Mouse (Mus musculus): ENCODE results near the gene Cntf. TPM values are rescaled to one million over a fixed set of nuclear protein-coding genes. Genes with fewer than 3 reads are reported as not detected.

The Cntf gene
- polyA plus RNA-seq, 1 experiment from 2014 or later = 0.23 TPM

GRCm38 (mm10) chr19:12787721-12788120 is 22.3 kb upstream of the Cntf start:
- Histone ChIP-seq H3K9ac (replicated peaks) (no peak overlapping the region), H3K36me3 (replicated peaks; ENCODE audit: insufficient read depth, low read length) (peaks cover 6% of the 10 kb centered on the region), H3K4me1 (ENCODE audit: insufficient read depth) (peaks cover 9% of the 10 kb centered on the region; the same call in 1 of the 2 replicates), H3K9me3 (ENCODE audit: low read length) (no peaks in the 10 kb centered on the region), H3K27me3 (ENCODE audit: insufficient read depth, low read length) (no peaks in the 10 kb centered on the region), H3K4me3 (ENCODE audit: low read depth, low read length) (no peak overlapping the region), H3K27ac (ENCODE audit: low read depth) (no peak overlapping the region), H3K4me2 (ENCODE audit: low read depth, low read length) (no peak overlapping the region)
- ATAC-seq = no peak
- 88% methylated on average over 4 of the region's 4 CpGs for WGBS (ENCODE audit: insufficient replicate concordance)
- no peak for TF ChIP-seq CTCF (IDR thresholded peaks at IDR 0.05; ENCODE audit: low read depth)
- no peak for TF ChIP-seq EP300 (IDR thresholded peaks at IDR 0.05; ENCODE audit: low read depth)
- DNase-seq = no peak

GRCm38 (mm10) chr19:12786803-12787395 is 21.5 kb upstream of the Cntf start:
- Histone ChIP-seq H3K9me3 (ENCODE audit: low read length) (no peaks in the 10 kb centered on the region), H3K36me3 (replicated peaks; ENCODE audit: insufficient read depth, low read length) (peaks cover 6% of the 10 kb centered on the region), H3K4me1 (ENCODE audit: insufficient read depth) (peaks cover 11% of the 10 kb centered on the region), H3K4me2 (ENCODE audit: low read depth, low read length) (no peak overlapping the region), H3K27ac (ENCODE audit: low read depth) (no peak overlapping the region), H3K4me3 (ENCODE audit: low read depth, low read length) (no peak overlapping the region), H3K27me3 (ENCODE audit: insufficient read depth, low read length) (no peaks in the 10 kb centered on the region), H3K9ac (replicated peaks) (no peak overlapping the region)
- WGBS (ENCODE audit: insufficient replicate concordance) = 91% methylated on average over 2 of the region's 2 CpGs
- DNase-seq (no peak), ATAC-seq (no peak)
- TF ChIP-seq EP300 (IDR thresholded peaks at IDR 0.05; ENCODE audit: low read depth) (no peak), CTCF (IDR thresholded peaks at IDR 0.05; ENCODE audit: low read depth) (no peak)

GRCm38 (mm10) chr19:12780437-12780836 is 15.0 kb upstream of the Cntf start:
- Histone ChIP-seq H3K9ac (replicated peaks) (no peak overlapping the region), H3K27ac (ENCODE audit: low read depth) (no peak overlapping the region), H3K4me3 (ENCODE audit: low read depth, low read length) (no peak overlapping the region), H3K4me1 (ENCODE audit: insufficient read depth) (peaks cover 9% of the 10 kb centered on the region), H3K9me3 (ENCODE audit: low read length) (no peaks in the 10 kb centered on the region), H3K36me3 (replicated peaks; ENCODE audit: insufficient read depth, low read length) (peaks cover 25% of the 10 kb centered on the region), H3K27me3 (ENCODE audit: insufficient read depth, low read length) (no peaks in the 10 kb centered on the region), H3K4me2 (ENCODE audit: low read depth, low read length) (no peak overlapping the region)
- no peak for TF ChIP-seq EP300 (IDR thresholded peaks at IDR 0.05; ENCODE audit: low read depth)
- no peak for TF ChIP-seq CTCF (IDR thresholded peaks at IDR 0.05; ENCODE audit: low read depth)
- ATAC-seq = no peak
- no peak for DNase-seq

- Histone ChIP-seq H3K9ac (replicated peaks) (no peak overlapping the region), H3K27me3 (ENCODE audit: insufficient read depth, low read length) (no peaks in the 10 kb centered on the region), H3K9me3 (ENCODE audit: low read length) (no peaks in the 10 kb centered on the region), H3K4me1 (ENCODE audit: insufficient read depth) (no peaks in the 10 kb centered on the region), H3K4me2 (ENCODE audit: low read depth, low read length) (no peak overlapping the region), H3K36me3 (replicated peaks; ENCODE audit: insufficient read depth, low read length) (peaks cover 59% of the 10 kb centered on the region), H3K27ac (ENCODE audit: low read depth) (no peak overlapping the region), H3K4me3 (ENCODE audit: low read depth, low read length) (no peak overlapping the region)
- ATAC-seq (no peak), DNase-seq (no peak)
- WGBS (ENCODE audit: insufficient replicate concordance) = 87% methylated on average over 5 of the region's 5 CpGs
- TF ChIP-seq EP300 (IDR thresholded peaks at IDR 0.05; ENCODE audit: low read depth) (no peak), CTCF (IDR thresholded peaks at IDR 0.05; ENCODE audit: low read depth) (no peak)
These were observed 5.5 kb upstream of the Cntf start for GRCm38 (mm10) chr19:12770888-12771287.

- no peak overlapping the region for H3K4me3 ChIP-seq (ENCODE audit: low read depth, low read length)
- H3K27ac ChIP-seq (ENCODE audit: low read depth) = no peak overlapping the region
- ATAC-seq (no peak), DNase-seq (no peak)
- H3K9ac ChIP-seq (replicated peaks) = no peak overlapping the region
- H3K9me3 ChIP-seq (ENCODE audit: low read length) = no peaks in the 10 kb centered on the region
- no peaks in the 10 kb centered on the region for H3K27me3 ChIP-seq (ENCODE audit: insufficient read depth, low read length)
- peaks cover 27% of the 10 kb centered on the region for H3K36me3 ChIP-seq (replicated peaks; ENCODE audit: insufficient read depth, low read length)
- no peaks in the 10 kb centered on the region for H3K4me1 ChIP-seq (ENCODE audit: insufficient read depth)
- no peak overlapping the region for H3K4me2 ChIP-seq (ENCODE audit: low read depth, low read length)
- no peak for TF ChIP-seq EP300 (IDR thresholded peaks at IDR 0.05; ENCODE audit: low read depth)
- TF ChIP-seq CTCF (IDR thresholded peaks at IDR 0.05; ENCODE audit: low read depth) = peak; percentile 60
- WGBS (ENCODE audit: insufficient replicate concordance) = 55% methylated on average over 2 of the region's 2 CpGs
These were observed 3.0 kb downstream of the Cntf start for GRCm38 (mm10) chr19:12762212-12763130.

GRCm38 (mm10) chr19:12759656-12760055 is 5.8 kb downstream of the Cntf start:
- no peak for TF ChIP-seq EP300 (IDR thresholded peaks at IDR 0.05; ENCODE audit: low read depth)
- no peak for TF ChIP-seq CTCF (IDR thresholded peaks at IDR 0.05; ENCODE audit: low read depth)
- no peak for DNase-seq
- no peak overlapping the region for H3K4me2 ChIP-seq (ENCODE audit: low read depth, low read length)
- no peak for ATAC-seq
- H3K36me3 ChIP-seq (replicated peaks; ENCODE audit: insufficient read depth, low read length) = peaks cover 13% of the 10 kb centered on the region
- H3K27ac ChIP-seq (ENCODE audit: low read depth) = no peak overlapping the region
- H3K4me1 ChIP-seq (ENCODE audit: insufficient read depth) = no peaks in the 10 kb centered on the region
- H3K9ac ChIP-seq (replicated peaks) = no peak overlapping the region
- no peaks in the 10 kb centered on the region for H3K27me3 ChIP-seq (ENCODE audit: insufficient read depth, low read length)
- H3K4me3 ChIP-seq (ENCODE audit: low read depth, low read length) = no peak overlapping the region
- H3K9me3 ChIP-seq (ENCODE audit: low read length) = no peaks in the 10 kb centered on the region
- 88% methylated on average over 2 of the region's 2 CpGs for WGBS (ENCODE audit: insufficient replicate concordance)

Measured in liver, postnatal 0 days (tissue).